Mouse (Mus musculus) gastrocnemius, postnatal 14 days (tissue): ENCODE results near the gene Rpl37. TPM values are rescaled to one million over a fixed set of nuclear protein-coding genes. Genes with fewer than 3 reads are reported as not detected.

Experiments used
- DNase-seq: peaks from one replicate; pipeline ENCODE4 v3.0.0; 2021; ENCODE audit warnings: mixed read lengths
- intact Hi-C: fragments of 180-260 bp; cut with DNase I; formaldehyde crosslinking; loops from one replicate; pipeline ENCODE4 v1.15.1; 2025; ENCODE audit warnings: low total_unique reads
- long read RNA-seq, 2 experiments: library from polyadenylated mRNA; stranded (forward); transcript quantifications; one replicate each; pipeline ENCODE4 v2.0.0; 2021
- total RNA-seq, 2 experiments: library from RNA; stranded (reverse); gene quantifications; 2 replicates each; pipeline ENCODE4 v1.2.3; 2021

The Rpl37 gene
- 100 to 1,000 TPM; 256 to 280 TPM for total RNA-seq
- long read RNA-seq, experiment 1, transcript Rpl37-201 (4 exons, 835 nt), result major isoform, 119 of 122 reads
- long read RNA-seq, experiment 1, partial matches to known transcripts, result 0 of 122 reads
- long read RNA-seq, experiment 1, other reads (novel, unspliced or antisense), result 2 of 122 reads
- long read RNA-seq, experiment 2, transcript Rpl37-201 (4 exons, 835 nt), result major isoform, 181 of 187 reads
- long read RNA-seq, experiment 2, partial matches to known transcripts, result 2 of 187 reads
- long read RNA-seq, experiment 2, other reads (novel, unspliced or antisense), result 0 of 187 reads

DNA sequence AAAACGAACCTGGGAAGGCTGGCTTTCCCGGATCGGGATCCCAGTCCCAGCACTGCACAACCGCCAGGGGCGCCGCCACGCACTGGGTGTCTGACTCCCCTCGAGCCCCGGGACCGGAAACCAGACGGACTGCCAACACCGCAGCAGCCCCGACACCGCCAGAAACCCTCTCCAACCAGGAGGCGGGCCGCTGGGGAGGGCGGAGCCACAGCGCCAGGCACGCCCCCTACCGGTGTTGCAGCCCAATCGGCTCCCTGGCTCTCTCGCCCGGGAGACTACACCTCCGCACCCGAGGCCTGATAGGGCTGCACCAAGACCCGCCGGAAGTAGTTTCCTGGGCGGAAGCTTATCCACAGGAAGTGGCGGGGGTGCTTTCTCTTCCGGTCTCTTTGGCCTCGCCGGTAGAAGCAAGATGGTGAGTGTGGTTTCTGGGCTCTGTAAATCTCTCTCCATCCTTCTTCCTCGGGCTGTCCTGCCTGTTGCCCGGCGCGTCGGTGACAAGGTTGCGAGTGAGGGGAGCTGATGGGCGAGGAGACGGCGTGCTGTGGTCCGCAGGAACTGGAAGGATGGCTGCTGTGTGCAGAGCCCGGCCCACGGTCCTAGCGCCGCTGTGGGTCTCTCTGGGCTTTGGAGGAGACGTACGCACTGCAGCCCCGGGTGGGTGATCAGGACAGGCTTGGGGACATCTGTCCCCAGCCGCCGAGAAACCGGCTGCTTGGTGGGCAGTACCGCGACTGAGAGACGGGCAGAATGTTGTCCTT is at the start of gene Rpl37:
Gene Rpl37 (plus strand): TSS at position 376 of the 761 bp plus-strand sequence.
- DNase-seq, result peak; percentile 99
- intact Hi-C loops, result loop anchor here (10.0 kb wide), 1 partner anchor 68 kb away; the partner anchor contains the start of gene Ttc33

GRCm38 (mm10) chr15:5068801-5069518 is 47.5 kb upstream of the Rpl37 start:
- intact Hi-C loops, result no loop called here
- no peak for DNase-seq

GRCm38 (mm10) chr15:5081235-5081634 is 35.2 kb upstream of the Rpl37 start:
- no peak for DNase-seq
- intact Hi-C loops, result no loop called here

- DNase-seq, result no peak
- intact Hi-C loops, result no loop called here
Observed at GRCm38 (mm10) chr15:5086162-5086561, 30.3 kb upstream of the Rpl37 start.

DNA sequence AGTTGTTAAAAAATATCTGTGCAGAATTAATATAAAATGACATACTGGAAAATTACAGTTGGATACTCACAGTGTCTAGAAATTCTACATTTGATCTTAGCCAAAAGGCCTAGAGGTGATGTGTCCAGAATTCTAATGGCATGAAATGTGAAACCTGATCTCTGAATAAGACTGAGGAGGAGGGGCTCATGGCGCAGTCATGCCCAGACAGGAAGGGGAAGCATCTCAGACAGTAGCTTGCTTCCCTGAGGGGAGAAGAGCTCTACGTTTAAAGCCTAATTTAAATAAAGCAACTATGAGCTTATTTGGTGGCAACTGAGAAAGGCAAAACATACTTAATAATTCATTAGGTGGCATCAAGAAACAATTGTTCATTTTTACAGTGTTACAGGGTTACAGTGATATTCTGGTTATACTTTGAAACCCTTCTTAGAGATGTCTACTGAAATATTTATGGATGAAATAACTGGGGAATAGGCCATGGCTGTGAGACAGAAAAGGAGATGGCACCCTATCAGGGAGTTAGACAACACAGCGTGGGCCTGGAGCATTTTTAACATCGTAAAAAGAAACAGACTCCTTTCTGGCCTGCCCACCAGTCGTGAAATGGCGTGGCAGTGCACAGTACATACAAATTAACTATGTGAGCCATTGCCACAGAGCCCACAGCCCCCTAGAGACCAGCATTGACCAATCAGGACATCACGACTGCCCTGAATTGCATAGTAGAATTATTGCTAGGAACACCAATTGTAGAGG is 27.4 kb upstream of the Rpl37 start:
- DNase-seq, result no peak
- intact Hi-C loops, result no loop called here

- intact Hi-C loops, result no loop called here
- DNase-seq, result no peak
Observed at GRCm38 (mm10) chr15:5090131-5090530, 26.3 kb upstream of the Rpl37 start.

DNA sequence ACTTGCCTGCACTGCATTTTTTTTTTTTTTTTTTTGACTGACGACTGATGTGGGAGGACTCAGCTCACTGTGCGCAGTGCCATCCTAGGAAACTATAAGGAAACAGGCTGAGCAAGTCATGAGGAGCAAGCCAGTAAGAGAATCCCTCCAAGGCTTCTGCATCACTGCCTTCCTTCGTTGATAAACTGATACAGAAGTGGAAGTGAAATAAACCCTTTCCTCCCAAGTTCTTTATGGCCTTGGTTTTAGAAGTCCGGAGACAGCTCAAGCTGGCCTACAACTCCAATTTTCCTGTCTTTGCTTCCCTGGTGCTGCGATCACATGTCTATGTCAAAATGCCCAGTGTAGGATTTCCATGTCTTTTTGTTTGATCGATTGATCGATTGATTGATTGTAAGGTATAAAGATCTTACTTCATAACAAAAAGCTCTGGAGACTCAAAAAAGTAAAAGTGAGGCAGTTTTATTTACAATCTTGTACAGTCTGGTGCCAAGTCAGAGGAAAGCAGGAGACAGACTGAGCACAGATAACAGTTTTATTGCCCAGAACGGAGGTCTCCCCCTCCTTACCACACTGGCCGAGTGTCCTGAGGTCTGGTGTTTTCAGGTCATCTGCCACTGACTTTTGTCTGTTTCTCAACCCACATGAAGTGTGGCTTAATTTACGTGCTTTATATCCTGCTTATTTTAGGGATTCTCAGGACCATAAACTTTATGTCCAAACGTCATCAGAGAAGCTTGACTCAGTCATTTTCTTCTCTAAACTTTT is 20.7 kb upstream of the Rpl37 start:
- no peak for DNase-seq
- intact Hi-C loops, result no loop called here

DNA sequence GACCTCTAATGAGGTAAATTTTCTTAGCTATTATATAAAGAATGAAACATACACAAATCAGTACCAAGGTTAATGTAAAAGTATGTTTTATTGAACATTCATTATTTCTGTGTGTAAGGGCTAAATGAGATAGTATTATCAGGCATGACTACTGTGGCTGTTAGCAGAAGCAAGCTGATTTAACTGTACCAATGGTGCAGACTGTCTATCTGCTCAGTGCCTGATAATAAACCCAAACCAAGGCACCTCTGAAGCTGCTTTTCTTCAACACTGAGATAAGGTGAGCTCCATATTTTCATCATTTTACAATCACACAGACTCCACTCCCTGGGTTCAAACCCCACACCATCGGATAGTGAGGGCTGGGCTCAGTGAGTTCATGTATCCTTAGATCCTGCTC is 19.1 kb upstream of the Rpl37 start:
- intact Hi-C loops, result no loop called here
- DNase-seq, result no peak

DNA sequence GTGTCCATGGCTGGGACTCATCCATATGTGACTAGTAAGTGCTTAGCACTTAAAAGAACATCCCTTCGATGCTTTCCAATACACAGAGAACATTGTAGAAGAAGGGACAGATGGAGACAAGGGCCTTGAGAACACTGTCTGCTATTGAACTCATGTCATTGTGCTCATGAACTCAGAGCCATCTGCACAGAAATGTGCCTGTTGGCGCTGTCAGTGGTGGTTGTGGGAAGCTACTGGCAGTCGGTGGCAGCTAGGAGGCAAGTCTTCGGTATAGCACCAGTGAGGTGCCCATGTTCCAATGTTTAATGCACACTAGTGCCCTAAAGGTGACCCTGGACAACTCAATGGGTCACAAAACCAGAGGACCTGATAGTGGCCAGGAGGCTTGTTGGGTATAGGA is 14.1 kb upstream of the Rpl37 start:
- no peak for DNase-seq
- intact Hi-C loops, result no loop called here

DNA sequence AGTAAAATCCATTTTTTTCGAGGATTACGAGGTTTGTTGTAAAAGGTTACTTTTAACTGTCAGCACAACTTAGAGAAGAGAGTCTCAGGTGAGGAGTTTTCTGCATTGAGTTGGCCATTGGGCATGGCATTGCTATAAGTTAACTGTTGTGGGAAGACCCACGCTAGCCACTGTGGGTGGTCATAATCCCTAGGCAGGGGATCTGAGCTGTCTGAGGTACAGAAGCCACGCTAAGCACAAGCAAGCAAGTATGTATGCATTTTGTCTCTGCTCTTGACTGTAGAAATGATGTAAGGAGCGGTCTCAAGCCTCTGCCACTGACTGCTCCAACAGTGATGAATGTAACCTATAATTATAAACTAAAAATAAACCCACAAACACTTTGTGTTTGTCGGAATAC is 10.6 kb upstream of the Rpl37 start:
- intact Hi-C loops, result no loop called here
- no peak for DNase-seq

GRCm38 (mm10) chr15:5106293-5106692 is 10.2 kb upstream of the Rpl37 start:
- no peak for DNase-seq
- intact Hi-C loops, result no loop called here

DNA sequence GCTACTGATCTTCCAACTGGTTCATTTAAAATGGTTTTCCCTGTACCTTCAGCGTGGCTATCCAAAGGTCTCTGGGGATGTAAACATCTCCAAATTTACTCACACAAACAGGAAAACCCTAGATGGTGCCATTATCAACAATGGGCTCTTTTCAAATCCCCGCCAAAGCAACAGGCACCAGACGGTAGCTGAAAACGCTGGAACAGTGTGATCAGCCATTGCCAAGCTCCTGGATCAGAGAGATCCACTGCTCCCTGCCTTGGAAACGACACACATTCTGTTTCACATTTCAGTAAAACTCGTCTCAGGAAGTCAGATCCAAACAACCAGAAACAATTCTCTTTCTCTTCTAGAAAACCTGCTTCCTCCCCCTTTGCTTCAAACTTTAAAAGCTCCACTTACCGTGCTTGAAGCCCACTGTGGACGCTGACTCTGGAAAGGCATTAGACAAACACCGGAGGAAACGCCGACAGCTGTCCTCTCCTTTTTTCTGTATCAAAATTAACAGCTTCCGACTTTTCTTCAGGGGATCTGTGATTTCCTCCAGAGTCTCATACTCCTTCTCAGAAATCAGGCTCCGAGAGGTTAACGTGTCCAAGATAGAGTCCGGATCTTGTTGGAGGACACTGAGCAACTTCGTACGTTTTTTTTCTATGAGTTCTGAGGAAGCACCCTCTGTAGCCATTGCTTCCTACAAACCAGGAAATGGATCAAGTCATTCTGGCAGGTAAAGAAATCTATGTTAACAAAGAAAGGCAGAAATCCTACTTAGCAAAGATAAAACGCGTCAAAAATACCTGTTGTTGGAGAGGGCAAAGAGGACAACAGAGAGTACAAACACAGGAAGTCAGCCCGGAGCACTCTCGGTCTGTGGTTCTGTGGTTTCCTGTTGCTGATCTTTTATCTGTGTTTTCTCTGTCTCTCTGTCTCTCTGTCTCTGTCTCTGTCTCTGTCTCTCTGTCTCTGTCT is 8.5 kb upstream of the Rpl37 start, which contains the start of gene Card6:
Gene Card6 (minus strand): TSS at position 854 of the 969 bp plus-strand sequence.
- no peak for DNase-seq
- intact Hi-C loops, result no loop called here

- no peak for DNase-seq
- intact Hi-C loops, result no loop called here
Observed at GRCm38 (mm10) chr15:5108655-5109040, 7.8 kb upstream of the Rpl37 start.

DNA sequence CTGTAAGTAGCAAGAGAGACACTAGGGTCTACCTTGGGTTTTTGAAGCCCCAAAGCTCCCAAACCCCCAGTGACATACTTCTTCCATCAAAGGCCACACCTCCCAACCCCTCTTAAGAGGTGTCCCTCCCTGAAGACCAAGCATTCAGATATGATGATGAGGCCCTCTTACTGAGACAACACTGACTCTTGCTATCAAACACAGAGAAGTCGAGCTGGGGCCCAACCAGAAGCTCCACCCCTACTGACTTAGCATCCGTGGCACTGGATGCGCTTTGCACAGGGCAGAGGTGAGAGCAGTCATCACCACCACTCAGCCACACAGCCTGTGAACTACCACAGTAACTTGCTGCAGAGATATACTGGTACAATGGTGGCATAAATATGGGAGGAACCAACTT is 3.8 kb upstream of the Rpl37 start:
- DNase-seq, result no peak
- intact Hi-C loops, result loop anchor here (10.0 kb wide), 1 partner anchor 72 kb away; the partner anchor contains the start of gene Ttc33

- DNase-seq, result no peak
- intact Hi-C loops, result loop anchor here (10.0 kb wide), 1 partner anchor 70 kb away; the partner anchor contains the start of gene Ttc33
Observed at GRCm38 (mm10) chr15:5115173-5115572, 1.3 kb upstream of the Rpl37 start.

DNA sequence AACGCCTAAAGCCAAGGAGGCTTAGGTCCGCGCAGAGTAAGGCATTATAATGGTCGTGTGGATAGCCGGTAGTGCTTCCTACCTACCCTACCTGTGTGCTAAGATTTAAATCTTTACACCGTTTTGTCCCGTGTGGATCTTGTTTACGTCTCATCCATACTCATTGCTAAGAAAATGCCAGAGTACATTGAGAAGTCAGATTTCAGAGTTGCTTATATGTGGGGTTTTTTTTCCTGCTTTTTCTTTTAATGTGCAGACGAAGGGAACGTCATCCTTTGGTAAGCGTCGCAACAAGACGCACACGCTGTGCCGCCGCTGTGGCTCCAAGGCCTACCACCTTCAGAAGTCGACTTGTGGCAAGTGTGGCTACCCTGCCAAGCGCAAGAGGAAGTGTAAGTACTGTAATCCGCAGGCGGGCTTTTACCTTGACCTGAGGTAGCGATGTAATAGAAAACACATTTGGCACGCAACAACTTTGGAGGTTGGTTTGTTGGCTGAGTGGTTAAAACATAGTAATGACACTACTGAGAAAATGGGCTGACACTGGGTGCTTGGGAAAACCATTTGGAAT is 671 bp downstream of the Rpl37 start:
- intact Hi-C loops, result loop anchor here (10.0 kb wide), 1 partner anchor 68 kb away; the partner anchor contains the start of gene Ttc33
- no peak for DNase-seq

DNA sequence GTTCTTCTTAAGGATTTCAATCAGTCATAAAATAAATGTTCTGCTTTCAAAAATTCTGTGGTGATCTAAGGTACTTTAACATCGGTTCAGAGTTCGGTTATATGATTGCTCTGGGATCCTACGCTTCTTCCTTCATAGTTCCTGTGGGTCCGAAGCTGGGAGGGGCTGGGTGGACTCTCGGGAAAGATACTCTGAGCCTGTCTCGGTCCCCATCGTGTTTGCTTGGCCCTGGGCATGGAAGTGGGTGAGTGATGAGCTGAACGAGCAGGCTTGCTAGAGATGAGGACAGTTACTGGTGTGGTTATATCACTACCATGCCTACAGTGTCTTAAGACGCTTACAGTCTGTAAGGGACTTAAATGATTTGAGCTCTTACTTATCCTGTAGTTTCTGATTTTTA is 2.2 kb downstream of the Rpl37 start:
- intact Hi-C loops, result loop anchor here (10.0 kb wide), 1 partner anchor 66 kb away; the partner anchor contains the start of gene Ttc33
- no peak for DNase-seq
